Comparison of ENCODE assay signal across 7 mouse cellular contexts in the genomic region with DNA sequence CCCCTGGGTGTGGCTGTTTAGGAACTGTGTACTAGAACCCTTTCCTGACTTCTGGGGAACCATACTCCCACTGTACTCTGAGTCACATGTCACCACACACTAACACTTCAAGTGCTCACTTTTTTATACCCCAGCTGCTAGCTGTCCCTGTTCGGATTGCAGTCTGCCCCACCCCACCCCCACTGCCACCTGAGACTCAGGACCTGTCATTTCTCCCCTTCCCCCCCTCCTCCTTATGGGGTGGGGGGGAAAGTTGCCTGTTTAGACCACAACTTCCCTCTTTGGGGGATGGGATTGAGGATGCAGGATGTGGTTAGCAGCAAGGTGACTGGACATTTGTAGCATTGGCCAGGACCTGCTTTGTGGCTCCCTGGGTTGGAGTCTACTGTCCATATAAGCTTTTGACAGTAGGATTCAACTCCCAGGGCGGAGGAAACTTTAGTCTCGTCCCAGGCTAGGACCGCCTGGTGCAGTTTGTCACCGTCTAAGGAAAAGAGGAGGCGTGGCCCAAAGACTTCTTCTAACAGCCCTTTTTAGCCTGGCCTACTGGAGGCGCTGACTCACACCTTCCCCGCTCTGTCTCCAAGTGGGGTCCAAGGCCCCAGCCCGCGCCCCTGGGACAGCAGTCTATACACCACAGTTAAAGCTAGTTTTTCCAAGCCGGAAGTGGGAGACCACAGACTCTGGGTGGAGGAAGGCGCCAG. TPM values are rescaled to one million over a fixed set of nuclear protein-coding genes. Genes with fewer than 3 reads are reported as not detected.
DNase-seq lines count a peak whose midpoint lies in the region; ATAC-seq lines count a peak whose summit lies in the region.

No protein-coding gene starts in this region.

- ATAC-seq in megakaryocyte progenitor cell, adult 5-6 weeks (replicated peaks; ENCODE audit: poor library complexity) = peak; percentile 56

- peak; percentile 31 to 51 for DNase-seq in lung, adult 18-20 months
- DNase-seq in lung, postnatal 14 days = no peak
- DNase-seq in ZHBTc4 (ENCODE audit: low read depth, low spot score) = peak; percentile 76
- DNase-seq in induced T-regulatory cell, adult 2 months (ENCODE audit: low read depth) = peak; percentile 60
- DNase-seq in layer of hippocampus, postnatal 25 days (ENCODE audit: extremely low spot score in 1 of 2, low spot score in 1 of 2) = no peak
- DNase-seq in left cerebral cortex, adult 18-20 months (ENCODE audit: low spot score in 2 of 2) = no peak

RNA-seq across cellular contexts. Expression of a gene that starts 2.5 kb away (rescaled TPM):
- 115 and 133 TPM in 2 replicates for total RNA-seq in megakaryocyte progenitor cell, adult 5-6 weeks (2015)
- total RNA-seq in megakaryocyte progenitor cell, adult 5-6 weeks (2017) = 26.4 and 37.1 TPM in 2 replicates
- total RNA-seq in layer of hippocampus, postnatal 25 days (2021) = 1 to 10 TPM; 5.0 to 6.2 TPM
- 10 to 100 TPM in 1 of 2 experiments, 1 to 10 TPM in 1; 8.8 to 11.1 TPM for total RNA-seq in left cerebral cortex, adult 18-20 months (2021)

RNA-seq across cellular contexts. Expression of a gene that starts 7.3 kb away (rescaled TPM):
- total RNA-seq in megakaryocyte progenitor cell, adult 5-6 weeks (2015) = not detected in 2 replicates
- total RNA-seq in megakaryocyte progenitor cell, adult 5-6 weeks (2017) = not detected in 2 replicates
- under 1 TPM; 0.17 to 0.77 TPM for total RNA-seq in layer of hippocampus, postnatal 25 days (2021)
- under 1 TPM; 0.19 to 0.44 TPM for total RNA-seq in left cerebral cortex, adult 18-20 months (2021)

RNA-seq across cellular contexts. Expression of a gene that starts 16.7 kb away (rescaled TPM):
- 3.9 and 4.8 TPM in 2 replicates for total RNA-seq in megakaryocyte progenitor cell, adult 5-6 weeks (2015)
- 4.1 and 6.0 TPM in 2 replicates for total RNA-seq in megakaryocyte progenitor cell, adult 5-6 weeks (2017)
- under 1 TPM; 0.57 to 0.82 TPM for total RNA-seq in layer of hippocampus, postnatal 25 days (2021)
- total RNA-seq in left cerebral cortex, adult 18-20 months (2021) = 1 to 10 TPM; 1.9 to 2.5 TPM

RNA-seq across cellular contexts. Expression of a gene that starts 23.2 kb away (rescaled TPM):
- total RNA-seq in megakaryocyte progenitor cell, adult 5-6 weeks (2015) = 26.8 and 28.2 TPM in 2 replicates
- 19.2 and 24.4 TPM in 2 replicates for total RNA-seq in megakaryocyte progenitor cell, adult 5-6 weeks (2017)
- total RNA-seq in layer of hippocampus, postnatal 25 days (2021) = 10 to 100 TPM; 35.7 to 36.5 TPM
- 10 to 100 TPM; 33.8 to 34.2 TPM for total RNA-seq in left cerebral cortex, adult 18-20 months (2021)

RNA-seq across cellular contexts. Expression of a gene that starts 35.5 kb away (rescaled TPM):
- not detected in 2 replicates for total RNA-seq in megakaryocyte progenitor cell, adult 5-6 weeks (2015)
- 0.46 and 0.54 TPM in 2 replicates for total RNA-seq in megakaryocyte progenitor cell, adult 5-6 weeks (2017)
- 1,000 to 10,000 TPM; 1,873 to 2,127 TPM for total RNA-seq in layer of hippocampus, postnatal 25 days (2021)
- 1,000 to 10,000 TPM; 1,889 to 1,992 TPM for total RNA-seq in left cerebral cortex, adult 18-20 months (2021)

Comparison
In these comparisons a context has a peak if more than half of its experiments do, and no peak if none do; other contexts are left out.
1. DNase-seq: peak in lung, adult 18-20 months (2 of 2), ZHBTc4 (single experiment) and induced T-regulatory cell, adult 2 months (single experiment); none in lung, postnatal 14 days (single experiment), layer of hippocampus, postnatal 25 days (0 of 2) and left cerebral cortex, adult 18-20 months (0 of 2).